Mouse (Mus musculus): ENCODE data around the gene Rnase10. TPM values are rescaled to one million over a fixed set of nuclear protein-coding genes. Genes with fewer than 3 reads are reported as not detected.
"Not testable (repeated sequence)": the region's sequence is repeated elsewhere in the genome, so short reads cannot be mapped to it uniquely, and the experiment has no call there.

The Rnase10 gene
- under 1 TPM in 1 of 2 experiments, not detected in 1; 0.30 TPM for total RNA-seq (2021)
- long read RNA-seq, experiment 1, partial matches to known transcripts, result 0 of 1 reads
- long read RNA-seq, experiment 1, other reads (novel, unspliced or antisense), result 0 of 1 reads
- long read RNA-seq, experiment 2, result 0 reads

- DNase-seq (ENCODE audit: low spot score in 2 of 2), result no peak
Observed at GRCm38 (mm10) chr14:51007152-51007801, at the start of gene Rnase10. TSS of gene Rnase10 (plus strand) at chr14:51007751.

- DNase-seq (ENCODE audit: low spot score in 2 of 2), result not testable (repeated sequence)
Observed at GRCm38 (mm10) chr14:50958289-50958995, 49.1 kb upstream of the Rnase10 start.

DNA sequence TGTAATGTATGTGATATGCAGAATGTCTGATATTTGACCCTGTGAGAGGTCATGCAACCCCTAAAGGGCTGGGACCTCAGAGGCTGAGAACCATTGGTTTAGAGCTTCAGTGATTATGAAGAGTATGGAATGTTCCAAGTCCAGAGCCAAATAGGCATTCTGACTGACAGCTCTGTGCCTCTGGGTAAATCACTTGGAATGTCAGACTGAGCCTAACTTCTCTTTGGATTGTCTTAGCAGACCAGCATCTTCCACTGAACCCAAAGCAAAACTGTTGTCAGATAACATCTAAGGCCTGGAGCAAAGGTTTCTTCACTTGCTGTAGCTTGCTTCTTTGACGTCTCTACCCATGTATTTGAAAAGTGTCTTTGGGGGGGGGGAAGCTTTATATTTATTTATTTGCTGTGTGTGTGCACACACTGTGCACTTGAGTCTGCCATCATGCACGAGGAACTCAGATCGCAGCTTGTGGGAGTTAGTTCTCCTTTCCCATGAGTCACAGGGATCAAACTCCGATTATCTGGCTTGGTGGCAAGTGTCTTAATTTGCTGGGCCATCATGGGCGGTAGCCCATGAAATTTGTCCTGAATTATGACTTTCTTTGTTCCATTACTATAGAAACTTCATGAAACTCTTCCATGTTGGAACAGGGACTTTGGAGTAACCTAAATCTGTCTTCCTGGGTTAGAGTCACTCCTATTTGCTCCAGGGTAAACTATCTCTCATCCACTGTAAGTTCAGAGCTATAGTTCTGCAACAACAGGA, 39.2 kb upstream of the Rnase10 start:
- no peak for DNase-seq (ENCODE audit: low spot score in 2 of 2)

DNA sequence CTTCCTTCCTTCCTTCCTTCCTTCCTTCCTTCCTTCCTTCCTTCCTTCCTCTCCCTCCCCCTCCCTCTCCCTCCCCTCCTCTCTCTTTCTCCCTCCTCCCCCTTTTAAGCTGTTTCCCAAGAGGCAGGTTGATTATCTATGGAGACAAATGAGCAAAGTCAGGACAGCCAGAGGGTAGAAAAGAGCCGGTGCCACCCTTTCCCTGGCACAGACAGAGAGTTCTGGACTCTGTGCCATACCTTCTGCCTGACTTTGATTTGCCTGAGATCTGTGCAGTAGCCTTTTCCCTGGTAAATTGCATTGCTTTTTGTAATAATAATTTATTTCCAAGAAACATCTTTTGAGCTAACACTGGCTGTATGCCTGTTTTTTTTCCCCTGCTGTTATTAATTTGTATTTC, 38.5 kb upstream of the Rnase10 start:
- DNase-seq (ENCODE audit: low spot score in 2 of 2), result no peak

DNA sequence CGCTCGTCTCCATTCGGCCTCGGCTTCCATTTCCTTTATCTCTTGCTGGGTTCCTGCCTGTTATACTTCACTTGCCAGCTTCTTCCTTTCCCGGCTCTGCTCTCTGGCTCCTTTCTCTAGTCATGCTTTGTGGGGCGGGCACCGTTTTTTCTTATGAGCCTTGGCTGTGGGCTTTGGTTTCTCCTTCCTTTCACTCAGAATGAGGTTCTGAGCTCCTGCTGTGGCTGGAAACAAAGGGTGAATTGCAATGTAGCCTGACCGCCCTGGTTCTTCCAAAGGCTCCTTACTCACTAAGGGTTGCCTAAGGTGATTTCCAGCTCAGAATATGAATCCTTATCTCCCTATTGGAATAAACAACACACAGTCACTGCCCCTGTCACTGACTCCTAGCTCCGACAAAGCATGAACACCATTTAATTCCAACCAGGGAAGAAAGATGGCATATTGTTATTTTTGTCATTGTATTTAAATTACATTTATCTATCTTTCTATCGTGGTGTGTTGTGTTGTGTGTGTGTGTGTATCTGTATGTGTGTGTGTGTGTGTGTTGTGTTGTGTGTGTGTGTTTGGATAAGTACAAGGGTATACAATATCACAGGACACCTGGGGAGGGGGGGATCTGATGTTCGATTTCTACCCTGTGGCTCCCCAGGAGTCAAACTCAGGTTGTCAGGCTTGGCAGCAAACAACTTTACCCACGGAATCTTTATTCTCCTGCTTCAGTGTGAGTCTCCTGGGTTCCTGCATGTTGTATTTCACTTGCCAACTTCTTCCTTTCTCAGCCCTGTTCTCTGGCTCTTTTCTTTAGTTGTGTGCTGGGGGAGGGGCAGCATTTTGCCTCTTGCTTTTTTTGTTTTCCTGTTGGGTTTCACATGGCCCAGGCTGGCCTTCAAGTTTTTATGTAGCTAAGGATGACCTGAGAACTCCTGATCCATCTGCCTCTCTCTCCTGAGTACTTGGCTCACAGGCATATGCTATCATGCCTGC, 37.7 kb upstream of the Rnase10 start:
- peak in 1 of 2 experiments; percentile 23 for DNase-seq (ENCODE audit: low spot score in 2 of 2)

- no peak for DNase-seq (ENCODE audit: low spot score in 2 of 2)
Observed at GRCm38 (mm10) chr14:50970822-50971221, 36.7 kb upstream of the Rnase10 start.

GRCm38 (mm10) chr14:50973054-50973453, 34.5 kb upstream of the Rnase10 start:
- not testable (repeated sequence) for DNase-seq (ENCODE audit: low spot score in 2 of 2)

DNA sequence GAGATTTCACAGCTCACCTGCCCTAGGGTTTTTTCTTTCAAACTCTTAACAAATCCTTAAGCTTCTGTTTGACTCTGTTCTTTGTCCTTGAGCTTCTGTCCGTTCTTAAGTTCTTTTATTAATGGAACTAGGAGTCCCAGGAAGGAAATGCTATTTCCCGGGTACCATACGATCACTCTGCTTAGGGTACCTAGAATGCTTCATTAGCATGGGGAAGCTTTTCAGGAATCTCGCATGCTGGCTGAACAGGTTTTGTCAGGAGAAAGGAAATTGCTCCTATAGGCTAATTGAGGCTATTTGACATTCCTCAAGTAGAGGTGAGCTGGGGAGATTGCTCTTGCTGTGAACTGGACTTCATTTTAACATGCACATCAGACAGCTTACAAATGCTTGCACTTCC, 33.9 kb upstream of the Rnase10 start:
- no peak for DNase-seq (ENCODE audit: low spot score in 2 of 2)

GRCm38 (mm10) chr14:50975001-50975400, 32.5 kb upstream of the Rnase10 start:
- no peak for DNase-seq (ENCODE audit: low spot score in 2 of 2)

GRCm38 (mm10) chr14:50976674-50977073, 30.9 kb upstream of the Rnase10 start:
- DNase-seq (ENCODE audit: low spot score in 2 of 2), result no peak

GRCm38 (mm10) chr14:50978451-50978850, 29.1 kb upstream of the Rnase10 start:
- not testable (repeated sequence) for DNase-seq (ENCODE audit: low spot score in 2 of 2)

- DNase-seq (ENCODE audit: low spot score in 2 of 2), result no peak
Observed at GRCm38 (mm10) chr14:50979631-50980030, 27.9 kb upstream of the Rnase10 start.

GRCm38 (mm10) chr14:50981207-50981606, 26.3 kb upstream of the Rnase10 start:
- no peak for DNase-seq (ENCODE audit: low spot score in 2 of 2)

DNA sequence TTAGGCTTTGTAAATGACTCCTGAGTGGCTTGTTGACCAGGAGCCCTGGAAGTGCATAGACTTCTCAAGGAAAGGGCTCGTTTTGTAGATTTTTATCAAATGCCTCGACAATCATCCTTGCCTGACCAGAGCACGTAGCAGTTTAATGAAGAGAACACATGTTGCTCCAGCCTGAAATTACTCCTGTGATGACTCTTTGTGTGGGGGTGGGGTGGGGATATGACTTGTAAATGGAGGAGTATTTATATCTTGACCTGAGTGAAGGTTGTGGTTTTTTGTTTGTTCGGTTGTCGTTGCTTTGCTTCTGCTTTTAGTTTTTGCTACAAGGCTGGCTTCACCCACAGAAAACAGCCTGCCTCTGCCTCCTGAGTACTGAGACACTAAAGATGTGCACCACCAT, 25.7 kb upstream of the Rnase10 start:
- DNase-seq (ENCODE audit: low spot score in 2 of 2), result no peak

DNA sequence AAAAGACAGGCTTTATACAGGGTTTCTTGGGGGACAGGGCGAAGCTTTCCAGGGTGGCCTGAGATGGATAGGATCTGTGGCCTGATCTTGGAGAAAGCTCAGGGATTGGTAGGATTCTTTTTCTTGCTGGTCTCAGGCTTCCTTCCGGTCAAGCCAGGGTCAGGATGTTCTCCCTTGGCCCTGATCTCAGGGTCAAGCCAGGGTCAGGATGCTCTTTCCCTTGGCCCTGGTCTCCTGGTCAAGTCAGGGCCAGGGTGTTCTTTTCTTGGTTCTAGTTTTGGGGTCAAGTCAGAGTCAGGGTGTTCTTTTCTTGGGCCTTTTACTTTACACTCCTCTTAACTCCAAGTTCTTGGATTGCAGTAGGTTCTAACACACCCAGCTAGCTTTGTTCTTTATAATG, 19.9 kb upstream of the Rnase10 start:
- no peak for DNase-seq (ENCODE audit: low spot score in 2 of 2)

DNA sequence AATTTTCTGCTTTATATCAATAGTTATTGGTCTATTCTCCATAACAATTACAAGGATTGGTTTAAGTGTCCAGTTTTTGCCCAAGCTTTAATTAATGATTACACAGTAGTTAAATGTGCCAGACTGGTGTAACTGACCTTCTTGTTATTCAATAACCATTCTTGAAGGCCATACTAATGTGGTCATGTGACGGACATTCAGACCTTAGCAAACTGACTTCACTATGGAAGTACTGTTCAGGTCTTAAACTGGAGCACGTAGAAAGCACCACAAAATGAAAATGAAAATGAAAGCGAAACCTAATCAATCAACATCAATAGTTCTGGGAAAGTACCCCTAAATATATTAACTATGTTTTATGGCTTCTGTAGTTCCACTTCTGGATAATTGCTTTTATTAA, 16.5 kb upstream of the Rnase10 start:
- DNase-seq (ENCODE audit: low spot score in 2 of 2), result no peak

- no peak for DNase-seq (ENCODE audit: low spot score in 2 of 2)
Observed at GRCm38 (mm10) chr14:50997088-50997487, 10.5 kb upstream of the Rnase10 start.

DNA sequence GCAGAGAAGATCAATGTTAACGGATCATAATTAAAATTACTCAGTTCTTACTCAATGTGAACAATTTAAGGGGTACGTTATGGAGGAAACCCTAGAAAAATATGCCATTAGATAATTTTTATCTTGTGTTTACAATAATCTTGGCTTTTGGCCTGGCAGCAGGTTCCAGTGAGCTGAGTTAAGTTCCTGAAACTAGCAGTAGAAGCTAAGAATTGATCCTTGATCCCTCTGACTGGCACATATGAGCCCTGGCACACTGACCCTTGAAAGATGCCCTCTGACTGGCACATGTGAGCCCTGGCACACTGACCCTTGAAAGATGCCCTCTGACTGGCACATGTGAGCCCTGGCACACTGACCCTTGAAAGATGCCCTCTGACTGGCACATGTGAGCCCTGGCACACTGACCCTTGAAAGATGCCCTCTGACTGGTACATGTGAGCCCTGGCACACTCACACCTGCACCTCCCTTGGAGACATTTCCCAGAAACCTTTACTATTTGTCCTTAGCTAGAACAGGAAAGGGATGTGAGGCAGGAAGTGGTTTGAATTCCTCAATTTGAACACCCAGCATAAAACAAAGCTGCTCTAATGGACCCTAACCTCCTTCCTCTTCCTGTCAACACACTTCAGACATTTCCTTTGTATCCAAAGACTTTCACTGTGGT, 9.4 kb upstream of the Rnase10 start:
- no peak for DNase-seq (ENCODE audit: low spot score in 2 of 2)

DNA sequence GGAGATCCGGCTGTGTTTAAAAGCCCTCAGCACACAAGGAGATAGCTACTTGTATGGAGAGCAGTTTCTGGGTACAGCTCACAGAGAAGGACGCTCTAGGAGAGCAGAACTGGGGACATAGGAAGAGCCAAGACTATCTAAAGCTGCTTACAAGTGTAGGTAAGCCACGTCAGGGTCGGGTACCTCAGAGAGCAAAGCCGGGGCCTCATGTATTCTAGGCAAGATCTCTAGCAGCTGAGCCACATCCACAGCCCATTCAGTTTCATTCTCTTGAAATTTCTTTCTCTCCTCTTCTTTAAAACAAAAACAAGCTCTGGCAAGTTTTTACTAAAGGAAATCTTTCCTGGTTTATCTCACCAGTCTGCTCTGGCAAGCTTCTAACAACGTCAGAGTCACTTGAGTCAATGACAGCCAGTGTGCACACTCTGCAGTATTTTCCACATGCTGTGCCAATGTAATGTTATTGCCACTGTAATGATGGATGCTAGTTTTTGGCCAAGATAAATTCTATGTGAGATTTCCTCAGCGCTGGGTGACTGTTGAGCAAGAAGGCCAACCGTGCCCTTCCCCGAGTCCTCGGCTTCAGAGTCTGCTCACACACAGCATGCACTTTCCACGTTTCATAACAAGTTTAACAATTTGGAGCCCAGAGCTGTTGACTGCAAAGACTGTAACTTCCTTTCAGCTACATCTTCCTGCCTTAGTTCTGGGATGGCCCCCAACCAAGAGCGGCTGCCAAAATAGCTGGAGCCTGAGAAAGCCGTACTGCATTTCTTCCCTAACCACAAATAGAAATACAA, 563 bp downstream of the Rnase10 start:
- DNase-seq (ENCODE audit: low spot score in 2 of 2), result peak; percentile 16 to 22

Measured in left cerebral cortex, adult 18-20 months (tissue).